Mouse (Mus musculus): ENCODE results near the gene Klhl29. TPM values are rescaled to one million over a fixed set of nuclear protein-coding genes. Genes with fewer than 3 reads are reported as not detected.

The Klhl29 gene
- polyA plus RNA-seq, 2 experiments = 4.9 to 14.0 TPM

GRCm38 (mm10) chr12:5219913-5220575 is 155.4 kb downstream of the Klhl29 start:
- DNase-seq (ENCODE audit: low spot score) = peak; percentile 42
- ATAC-seq (ENCODE audit: low FRiP score, low read depth) = 0 out of 2 replicates have a peak, but pooled peaks have one; percentile 45
- 52% methylated on average over 14 of the region's 14 CpGs for WGBS
- Histone ChIP-seq H3K4me3 (replicated peaks; ENCODE audit: low read length) (no peak overlapping the region), H3K36me3 (ENCODE audit: control insufficient read depth, insufficient read depth, low read length) (no peaks in the 10 kb centered on the region), H3K27ac (replicated peaks; ENCODE audit: low read depth, low read length) (no peak overlapping the region), H3K9me3 (ENCODE audit: control insufficient read depth, low read length) (no peaks in the 10 kb centered on the region), H3K4me2 (replicated peaks; ENCODE audit: low read depth, low read length, severe bottlenecking) (no peak overlapping the region), H3K9ac (ENCODE audit: low read depth, low read length, severe bottlenecking) (no peak overlapping the region), H3K4me1 (ENCODE audit: control insufficient read depth, insufficient read depth, low read length) (peaks cover 12% of the 10 kb centered on the region; the same call in 1 of the 2 replicates), H3K27me3 (ENCODE audit: control insufficient read depth, insufficient read depth, low read length) (no peaks in the 10 kb centered on the region)
- no peak for TF ChIP-seq POLR2A (IDR thresholded peaks at IDR 0.05; ENCODE audit: borderline replicate concordance, extremely low read depth, insufficient read depth, insufficient read length)

- no peak for DNase-seq (ENCODE audit: low spot score)
- Histone ChIP-seq H3K4me3 (replicated peaks; ENCODE audit: low read length) (no peak overlapping the region), H3K4me2 (replicated peaks; ENCODE audit: low read depth, low read length, severe bottlenecking) (no peak overlapping the region), H3K27me3 (ENCODE audit: control insufficient read depth, insufficient read depth, low read length) (no peaks in the 10 kb centered on the region), H3K9me3 (ENCODE audit: control insufficient read depth, low read length) (no peaks in the 10 kb centered on the region), H3K4me1 (ENCODE audit: control insufficient read depth, insufficient read depth, low read length) (peaks cover 30% of the 10 kb centered on the region), H3K36me3 (ENCODE audit: control insufficient read depth, insufficient read depth, low read length) (no peaks in the 10 kb centered on the region), H3K9ac (ENCODE audit: low read depth, low read length, severe bottlenecking) (no peak overlapping the region), H3K27ac (replicated peaks; ENCODE audit: low read depth, low read length) (no peak overlapping the region)
- WGBS = 64% methylated on average over 15 of the region's 15 CpGs
- TF ChIP-seq POLR2A (IDR thresholded peaks at IDR 0.05; ENCODE audit: borderline replicate concordance, extremely low read depth, insufficient read depth, insufficient read length) = no peak
- no peak for ATAC-seq (ENCODE audit: low FRiP score, low read depth)
Measured at GRCm38 (mm10) chr12:5215836-5216747, 159.4 kb downstream of the Klhl29 start.

GRCm38 (mm10) chr12:5214266-5214665 is 161.2 kb downstream of the Klhl29 start:
- TF ChIP-seq POLR2A (IDR thresholded peaks at IDR 0.05; ENCODE audit: borderline replicate concordance, extremely low read depth, insufficient read depth, insufficient read length) = no peak
- H3K4me1 ChIP-seq (ENCODE audit: control insufficient read depth, insufficient read depth, low read length) = peaks cover 29% of the 10 kb centered on the region
- no peaks in the 10 kb centered on the region for H3K27me3 ChIP-seq (ENCODE audit: control insufficient read depth, insufficient read depth, low read length)
- no peaks in the 10 kb centered on the region for H3K9me3 ChIP-seq (ENCODE audit: control insufficient read depth, low read length)
- no peak overlapping the region for H3K9ac ChIP-seq (ENCODE audit: low read depth, low read length, severe bottlenecking)
- peak overlapping the region; percentile 3; the same call in 1 of the 2 replicates for H3K27ac ChIP-seq (replicated peaks; ENCODE audit: low read depth, low read length)
- ATAC-seq (ENCODE audit: low FRiP score, low read depth) (no peak), DNase-seq (ENCODE audit: low spot score) (no peak)
- H3K36me3 ChIP-seq (ENCODE audit: control insufficient read depth, insufficient read depth, low read length) = no peaks in the 10 kb centered on the region
- H3K4me3 ChIP-seq (replicated peaks; ENCODE audit: low read length) = no peak overlapping the region
- no peak overlapping the region for H3K4me2 ChIP-seq (replicated peaks; ENCODE audit: low read depth, low read length, severe bottlenecking)
- WGBS = 73% methylated on average over 9 of the region's 9 CpGs

GRCm38 (mm10) chr12:5213339-5214104 is 162.0 kb downstream of the Klhl29 start:
- 16% methylated on average over 13 of the region's 13 CpGs for WGBS
- Histone ChIP-seq H3K4me3 (replicated peaks; ENCODE audit: low read length) (no peak overlapping the region), H3K4me1 (ENCODE audit: control insufficient read depth, insufficient read depth, low read length) (peaks cover 36% of the 10 kb centered on the region), H3K36me3 (ENCODE audit: control insufficient read depth, insufficient read depth, low read length) (no peaks in the 10 kb centered on the region), H3K9me3 (ENCODE audit: control insufficient read depth, low read length) (no peaks in the 10 kb centered on the region), H3K9ac (ENCODE audit: low read depth, low read length, severe bottlenecking) (no peak overlapping the region), H3K4me2 (replicated peaks; ENCODE audit: low read depth, low read length, severe bottlenecking) (no peak overlapping the region), H3K27me3 (ENCODE audit: control insufficient read depth, insufficient read depth, low read length) (no peaks in the 10 kb centered on the region), H3K27ac (replicated peaks; ENCODE audit: low read depth, low read length) (peak overlapping the region; percentile 26)
- peak; percentile 51 for DNase-seq (ENCODE audit: low spot score)
- peak; percentile 42; the same call in 1 of the 2 replicates for ATAC-seq (ENCODE audit: low FRiP score, low read depth)
- no peak for TF ChIP-seq POLR2A (IDR thresholded peaks at IDR 0.05; ENCODE audit: borderline replicate concordance, extremely low read depth, insufficient read depth, insufficient read length)

GRCm38 (mm10) chr12:5211884-5212283 is 163.6 kb downstream of the Klhl29 start:
- H3K4me2 ChIP-seq (replicated peaks; ENCODE audit: low read depth, low read length, severe bottlenecking) = no peak overlapping the region
- H3K9ac ChIP-seq (ENCODE audit: low read depth, low read length, severe bottlenecking) = no peak overlapping the region
- 67% methylated on average over 9 of the region's 9 CpGs for WGBS
- no peak overlapping the region for H3K4me3 ChIP-seq (replicated peaks; ENCODE audit: low read length)
- DNase-seq (ENCODE audit: low spot score) = no peak
- no peak for ATAC-seq (ENCODE audit: low FRiP score, low read depth)
- no peak overlapping the region for H3K27ac ChIP-seq (replicated peaks; ENCODE audit: low read depth, low read length)
- no peak for TF ChIP-seq POLR2A (IDR thresholded peaks at IDR 0.05; ENCODE audit: borderline replicate concordance, extremely low read depth, insufficient read depth, insufficient read length)
- peaks cover 3% of the 10 kb centered on the region; the same call in 1 of the 2 replicates for H3K36me3 ChIP-seq (ENCODE audit: control insufficient read depth, insufficient read depth, low read length)
- no peaks in the 10 kb centered on the region for H3K27me3 ChIP-seq (ENCODE audit: control insufficient read depth, insufficient read depth, low read length)
- no peaks in the 10 kb centered on the region for H3K9me3 ChIP-seq (ENCODE audit: control insufficient read depth, low read length)
- peaks cover 46% of the 10 kb centered on the region for H3K4me1 ChIP-seq (ENCODE audit: control insufficient read depth, insufficient read depth, low read length)

Measured in limb, embryonic 14.5 days (tissue).